Mouse (Mus musculus): Measurements from ENCODE around the gene Cox6a2.
A peak's percentile ranks its signal among the peaks of the same experiment; 100 is the strongest.

Gene Cox6a2

DNA sequence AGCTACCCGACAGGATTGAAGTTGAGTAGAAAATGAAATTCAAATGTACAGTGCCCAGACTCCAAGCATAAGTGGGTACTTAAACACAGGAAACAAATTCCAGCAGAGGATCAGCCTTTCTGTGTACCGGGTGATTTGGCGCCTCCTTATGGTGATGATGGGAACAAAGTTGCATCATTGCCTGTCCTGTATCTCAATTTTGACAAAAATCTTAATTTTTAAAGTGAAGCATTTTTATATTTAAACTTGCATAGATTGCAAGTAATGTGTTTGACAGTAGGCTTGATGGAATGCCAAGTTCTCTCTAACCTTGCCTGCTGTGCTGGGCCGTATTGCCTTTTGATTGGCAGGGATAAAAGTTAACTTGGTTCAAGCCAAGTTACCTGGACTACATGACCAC, 32.8 kb upstream of the Cox6a2 start:
- H3K27me3 ChIP-seq (ENCODE audit: control insufficient read depth, insufficient read depth, low read length, poor library complexity, severe bottlenecking) = no peaks in the 10 kb centered on the region
- H3K36me3 ChIP-seq (ENCODE audit: control insufficient read depth, insufficient read depth, low read length, poor library complexity, severe bottlenecking) = peaks cover 11% of the 10 kb centered on the region
- DNase-seq (ENCODE audit: low read depth, low spot score) = peak; percentile 68

DNA sequence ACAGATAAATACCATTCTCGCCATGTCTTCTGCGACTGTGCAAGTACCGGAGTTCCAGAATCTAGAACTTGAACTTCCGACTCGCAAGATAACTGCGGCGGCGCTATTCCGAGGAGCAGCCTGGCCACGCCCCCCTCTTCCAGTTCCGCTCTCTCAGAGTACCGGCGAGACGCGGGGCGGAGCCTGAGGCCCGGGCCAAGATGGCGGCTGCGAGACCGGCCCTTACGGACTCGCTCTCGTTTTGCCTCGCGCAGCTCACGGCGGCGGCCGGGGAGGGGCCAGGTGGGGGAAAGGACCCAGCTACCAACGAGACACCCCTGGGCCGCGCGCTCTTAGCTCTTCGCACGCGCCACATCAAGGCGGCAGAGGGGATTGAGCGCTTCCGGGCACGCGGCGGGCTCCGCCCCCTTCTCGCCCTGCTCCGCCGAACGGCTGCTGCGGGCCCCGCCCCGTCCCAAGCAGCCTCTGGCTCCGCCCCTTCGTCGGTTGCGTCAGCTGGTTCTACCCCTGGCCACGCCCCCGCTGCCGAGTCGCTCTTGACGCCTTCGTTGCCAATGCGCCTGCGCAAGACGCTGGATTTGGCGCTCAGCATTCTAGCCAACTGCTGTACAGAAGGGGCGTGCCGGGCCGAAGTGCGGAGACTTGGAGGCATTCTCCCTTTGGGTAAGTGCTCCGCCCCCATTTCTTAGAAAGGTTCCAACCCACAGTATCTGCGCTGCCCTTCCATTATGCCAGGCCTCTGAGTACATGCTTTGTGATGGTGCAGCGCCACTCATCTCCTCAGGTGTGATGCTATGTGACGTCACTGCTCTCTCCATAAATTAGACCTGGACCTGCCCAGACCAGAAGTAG, 32.0 kb upstream of the Cox6a2 start, which contains the start of gene 9130023H24Rik:
Gene 9130023H24Rik (minus strand): TSS at position 105 of the 852 bp plus-strand sequence.
- Histone ChIP-seq H3K27me3 (ENCODE audit: control insufficient read depth, insufficient read depth, low read length, poor library complexity, severe bottlenecking) (no peaks in the 10 kb centered on the region), H3K36me3 (ENCODE audit: control insufficient read depth, insufficient read depth, low read length, poor library complexity, severe bottlenecking) (peaks cover 10% of the 10 kb centered on the region)
- peak; percentile 100 for DNase-seq (ENCODE audit: low read depth, low spot score)

DNA sequence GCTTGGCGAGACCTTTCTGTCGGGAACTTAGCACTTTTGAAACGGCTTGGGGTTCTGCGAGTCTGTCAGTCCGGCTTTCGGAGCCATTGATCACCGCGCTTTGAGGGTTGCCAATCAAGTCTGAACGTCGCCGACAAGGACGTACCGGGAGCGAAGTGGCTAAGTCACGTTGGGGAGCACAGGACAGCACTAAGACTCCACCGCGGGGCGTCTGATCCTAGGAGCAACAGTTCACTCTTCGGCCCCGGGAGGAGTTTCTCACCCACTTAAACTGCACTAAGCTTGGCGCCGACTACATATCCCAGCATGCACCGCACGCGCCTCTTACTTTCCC, 31.4 kb upstream of the Cox6a2 start:
- no peaks in the 10 kb centered on the region for H3K27me3 ChIP-seq (ENCODE audit: control insufficient read depth, insufficient read depth, low read length, poor library complexity, severe bottlenecking)
- peaks cover 9% of the 10 kb centered on the region for H3K36me3 ChIP-seq (ENCODE audit: control insufficient read depth, insufficient read depth, low read length, poor library complexity, severe bottlenecking)
- DNase-seq (ENCODE audit: low read depth, low spot score) = no peak

DNA sequence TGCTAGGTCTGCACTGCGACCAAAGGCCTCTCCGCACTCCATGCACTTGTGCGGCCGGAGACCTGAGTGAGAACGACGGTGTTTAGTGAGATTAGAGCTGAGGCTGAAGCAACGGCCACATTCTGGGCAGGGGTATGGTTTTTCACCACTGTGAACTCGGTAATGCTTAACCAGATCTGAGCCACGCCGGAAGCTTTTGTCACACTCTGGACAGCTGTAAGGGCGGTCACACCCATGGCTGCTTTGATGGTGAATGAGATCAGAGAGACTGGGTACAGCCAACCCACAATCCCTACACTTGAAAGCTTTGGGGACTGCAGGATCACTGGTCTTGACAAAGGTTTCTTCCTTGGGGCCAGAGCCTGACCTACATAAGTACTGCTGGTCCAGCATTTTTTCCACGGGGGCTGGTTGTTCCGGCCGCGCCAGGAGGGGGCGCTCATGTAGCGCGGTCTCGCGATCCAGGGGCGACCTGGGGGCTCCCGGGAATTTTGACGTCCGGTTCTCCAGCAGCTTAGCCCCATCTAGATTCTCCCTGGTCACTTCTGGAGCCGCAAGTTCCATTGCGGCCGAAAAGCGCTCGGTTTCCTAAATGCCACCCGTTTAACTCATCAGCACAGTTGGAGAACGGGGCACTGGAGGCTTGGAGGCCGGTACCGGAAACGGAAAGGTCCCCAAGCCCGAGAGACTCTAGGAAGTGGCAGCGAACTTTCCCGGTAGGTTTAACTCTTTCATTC, 30.8 kb upstream of the Cox6a2 start, which contains the start of gene Armc5:
Gene Armc5 (plus strand): TSS at position 487 of the 737 bp plus-strand sequence.
- Histone ChIP-seq H3K27me3 (ENCODE audit: control insufficient read depth, insufficient read depth, low read length, poor library complexity, severe bottlenecking) (no peaks in the 10 kb centered on the region), H3K36me3 (ENCODE audit: control insufficient read depth, insufficient read depth, low read length, poor library complexity, severe bottlenecking) (peaks cover 6% of the 10 kb centered on the region)
- DNase-seq (ENCODE audit: low read depth, low spot score) = peak; percentile 75

DNA sequence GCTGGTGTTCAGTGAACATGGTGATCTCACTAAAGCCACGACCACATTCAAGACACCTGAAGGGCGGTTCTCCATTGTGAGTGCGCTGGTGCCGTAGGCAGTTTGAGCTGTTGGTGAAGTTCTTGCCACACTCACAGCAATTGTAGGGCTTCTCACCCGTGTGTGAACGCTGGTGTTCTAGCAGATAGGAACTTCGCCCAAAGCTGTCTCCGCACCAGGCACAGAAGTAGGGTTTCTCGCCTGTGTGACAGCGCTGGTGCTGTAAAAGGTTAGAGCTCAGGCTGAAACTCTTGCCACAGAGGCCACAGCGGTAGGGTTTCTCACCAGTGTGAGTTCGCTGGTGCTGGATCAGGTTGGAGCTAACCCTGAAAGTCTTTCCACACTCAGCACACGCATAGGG, 30.2 kb upstream of the Cox6a2 start:
- DNase-seq (ENCODE audit: low read depth, low spot score) = no peak
- no peaks in the 10 kb centered on the region for H3K27me3 ChIP-seq (ENCODE audit: control insufficient read depth, insufficient read depth, low read length, poor library complexity, severe bottlenecking)
- peaks cover 4% of the 10 kb centered on the region for H3K36me3 ChIP-seq (ENCODE audit: control insufficient read depth, insufficient read depth, low read length, poor library complexity, severe bottlenecking)

DNA sequence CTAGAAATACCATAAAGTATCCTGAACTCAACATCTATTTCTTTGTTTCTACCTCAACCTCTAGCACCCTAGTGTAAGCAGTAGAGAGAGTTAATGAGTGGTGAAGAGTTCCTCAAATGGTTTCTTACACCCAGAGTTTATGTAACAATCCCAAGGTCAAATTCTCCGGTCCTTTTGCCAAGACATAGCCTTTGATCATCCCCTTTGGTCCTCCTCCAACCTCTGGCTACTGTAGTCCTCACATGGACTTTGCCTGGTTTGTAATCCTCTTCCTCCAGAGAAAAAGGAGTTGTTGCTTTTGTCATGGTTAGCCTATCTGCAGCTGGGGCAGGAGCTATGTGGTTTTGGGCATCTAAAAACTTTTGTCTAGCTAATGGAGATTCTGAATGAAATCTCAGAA, 29.3 kb upstream of the Cox6a2 start:
- Histone ChIP-seq H3K27me3 (ENCODE audit: control insufficient read depth, insufficient read depth, low read length, poor library complexity, severe bottlenecking) (no peaks in the 10 kb centered on the region), H3K36me3 (ENCODE audit: control insufficient read depth, insufficient read depth, low read length, poor library complexity, severe bottlenecking) (peaks cover 3% of the 10 kb centered on the region; the same call in 1 of the 2 replicates)
- no peak for DNase-seq (ENCODE audit: low read depth, low spot score)

DNA sequence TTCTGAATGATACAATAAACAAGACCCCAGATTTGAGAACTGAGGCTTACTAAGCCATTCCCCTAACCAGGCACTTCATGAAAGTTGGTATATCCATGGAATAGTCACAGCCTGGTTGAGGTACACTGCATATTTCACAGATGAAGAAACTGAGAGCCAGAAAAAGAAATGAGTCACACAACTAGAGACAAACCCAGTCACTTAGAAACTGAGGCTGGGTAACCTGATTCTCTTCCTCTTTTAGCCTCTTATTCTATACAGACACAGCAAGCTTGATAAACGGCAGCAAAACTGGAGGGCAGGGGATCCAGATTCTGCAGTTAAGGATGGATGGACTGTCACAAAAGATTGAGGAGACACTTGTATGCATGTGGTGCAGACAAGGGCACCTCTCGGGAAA, 28.6 kb upstream of the Cox6a2 start:
- Histone ChIP-seq H3K27me3 (ENCODE audit: control insufficient read depth, insufficient read depth, low read length, poor library complexity, severe bottlenecking) (no peaks in the 10 kb centered on the region), H3K36me3 (ENCODE audit: control insufficient read depth, insufficient read depth, low read length, poor library complexity, severe bottlenecking) (no peaks in the 10 kb centered on the region)
- DNase-seq (ENCODE audit: low read depth, low spot score) = peak; percentile 17

DNA sequence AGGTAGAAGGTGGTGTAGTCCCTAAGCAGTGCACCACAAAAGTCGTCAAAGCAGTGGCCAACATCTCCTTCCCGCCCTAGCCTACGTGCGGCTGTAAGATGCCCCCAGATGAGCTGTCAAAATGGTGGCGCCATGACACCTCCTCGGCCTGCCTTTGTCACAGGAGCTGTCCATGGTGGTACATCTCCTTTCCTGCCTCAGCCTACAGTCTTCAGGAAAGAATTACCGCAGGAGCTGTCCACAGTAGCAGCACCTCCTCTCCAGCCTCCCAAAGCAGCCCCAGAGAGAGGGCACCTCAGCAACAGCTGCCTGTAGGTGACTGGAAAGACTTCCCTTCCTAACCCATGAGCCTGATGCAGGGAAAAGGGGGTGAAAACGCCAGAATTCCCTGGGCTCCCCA, 25.6 kb upstream of the Cox6a2 start:
- peak; percentile 25 for DNase-seq (ENCODE audit: low read depth, low spot score)
- H3K36me3 ChIP-seq (ENCODE audit: control insufficient read depth, insufficient read depth, low read length, poor library complexity, severe bottlenecking) = no peaks in the 10 kb centered on the region
- no peaks in the 10 kb centered on the region for H3K27me3 ChIP-seq (ENCODE audit: control insufficient read depth, insufficient read depth, low read length, poor library complexity, severe bottlenecking)

DNA sequence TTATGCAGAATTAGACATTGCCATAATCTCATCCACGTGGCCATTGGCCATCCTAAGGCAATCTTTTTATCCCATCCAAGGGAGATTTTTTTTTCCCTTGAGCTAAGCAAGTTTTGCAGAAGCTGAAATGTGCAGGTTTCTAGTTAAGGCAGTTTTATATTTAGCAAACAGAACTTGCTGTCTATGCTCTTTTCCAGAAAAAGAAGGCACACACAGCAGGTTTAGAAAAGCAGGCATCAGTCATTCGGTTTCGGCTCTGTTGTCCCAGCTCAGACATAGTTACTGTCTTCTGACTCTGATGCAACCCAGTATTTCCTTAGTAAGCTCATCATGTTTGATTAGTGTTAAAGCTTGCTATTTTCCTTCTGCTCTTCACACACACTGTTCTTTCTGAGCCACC, 14.7 kb upstream of the Cox6a2 start:
- Histone ChIP-seq H3K27me3 (ENCODE audit: control insufficient read depth, insufficient read depth, low read length, poor library complexity, severe bottlenecking) (no peaks in the 10 kb centered on the region), H3K36me3 (ENCODE audit: control insufficient read depth, insufficient read depth, low read length, poor library complexity, severe bottlenecking) (no peaks in the 10 kb centered on the region)
- no peak for DNase-seq (ENCODE audit: low read depth, low spot score)

DNA sequence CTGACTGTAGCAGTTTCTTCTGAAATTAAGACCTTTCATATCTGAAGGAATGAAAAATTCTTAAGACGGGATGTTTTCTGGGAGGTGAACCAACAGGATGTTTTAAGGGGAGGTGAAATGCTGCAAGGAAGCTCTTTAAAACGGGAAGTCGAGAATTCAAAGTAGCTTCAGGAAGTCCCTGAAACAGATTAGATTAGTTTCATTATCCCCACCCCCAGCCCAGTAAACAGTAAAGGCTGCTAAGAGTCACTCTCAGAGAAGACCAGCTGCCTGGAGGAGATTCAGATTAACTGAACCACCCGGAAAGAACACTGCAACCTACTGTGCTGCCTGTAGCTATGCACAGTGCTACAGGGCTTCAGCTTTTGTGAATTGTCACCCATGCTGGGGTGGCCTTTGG, 13.8 kb upstream of the Cox6a2 start:
- DNase-seq (ENCODE audit: low read depth, low spot score) = no peak
- no peaks in the 10 kb centered on the region for H3K27me3 ChIP-seq (ENCODE audit: control insufficient read depth, insufficient read depth, low read length, poor library complexity, severe bottlenecking)
- no peaks in the 10 kb centered on the region for H3K36me3 ChIP-seq (ENCODE audit: control insufficient read depth, insufficient read depth, low read length, poor library complexity, severe bottlenecking)

DNA sequence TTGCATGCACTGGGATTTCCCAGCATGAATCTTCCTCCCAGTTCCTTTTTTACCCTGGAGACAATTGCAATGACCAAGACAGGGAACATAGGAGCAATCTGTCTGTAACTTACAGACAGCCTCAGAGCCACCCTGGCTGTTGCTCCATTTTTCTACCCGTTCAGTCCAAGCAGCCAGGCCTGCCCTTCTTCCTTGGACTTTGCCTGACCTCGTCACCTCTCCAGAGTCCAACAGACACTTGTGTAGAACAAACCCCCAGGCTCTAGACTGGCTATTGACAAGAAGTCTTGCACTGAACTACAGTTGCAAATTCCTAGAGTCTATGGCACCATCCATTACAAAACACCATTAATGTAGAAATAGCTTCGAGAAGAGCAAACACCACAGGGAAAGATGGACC, 3.6 kb upstream of the Cox6a2 start:
- Histone ChIP-seq H3K27me3 (ENCODE audit: control insufficient read depth, insufficient read depth, low read length, poor library complexity, severe bottlenecking) (no peaks in the 10 kb centered on the region), H3K36me3 (ENCODE audit: control insufficient read depth, insufficient read depth, low read length, poor library complexity, severe bottlenecking) (no peaks in the 10 kb centered on the region)
- DNase-seq (ENCODE audit: low read depth, low spot score) = no peak

DNA sequence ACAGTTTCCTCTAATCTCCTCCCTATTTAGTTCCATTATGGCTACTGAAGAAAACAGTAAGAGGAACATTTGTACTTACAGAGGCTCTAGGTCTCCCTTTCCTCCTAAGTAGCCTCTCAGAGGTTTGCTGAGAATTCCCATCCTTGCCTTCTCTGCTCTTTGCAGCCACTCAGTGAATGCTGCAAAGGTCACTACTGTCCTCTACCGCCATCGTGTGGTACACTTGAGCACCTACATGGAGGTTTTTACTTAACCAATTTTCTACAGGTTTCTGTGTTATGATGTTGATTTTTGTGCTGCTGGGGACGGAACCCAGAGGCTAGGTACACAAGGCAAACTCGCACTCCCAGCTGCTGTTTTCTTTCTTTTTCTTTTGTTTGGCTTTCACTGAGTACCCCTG, 2.0 kb upstream of the Cox6a2 start:
- H3K27me3 ChIP-seq (ENCODE audit: control insufficient read depth, insufficient read depth, low read length, poor library complexity, severe bottlenecking) = no peaks in the 10 kb centered on the region
- no peaks in the 10 kb centered on the region for H3K36me3 ChIP-seq (ENCODE audit: control insufficient read depth, insufficient read depth, low read length, poor library complexity, severe bottlenecking)
- peak; percentile 82 for DNase-seq (ENCODE audit: low read depth, low spot score)

DNA sequence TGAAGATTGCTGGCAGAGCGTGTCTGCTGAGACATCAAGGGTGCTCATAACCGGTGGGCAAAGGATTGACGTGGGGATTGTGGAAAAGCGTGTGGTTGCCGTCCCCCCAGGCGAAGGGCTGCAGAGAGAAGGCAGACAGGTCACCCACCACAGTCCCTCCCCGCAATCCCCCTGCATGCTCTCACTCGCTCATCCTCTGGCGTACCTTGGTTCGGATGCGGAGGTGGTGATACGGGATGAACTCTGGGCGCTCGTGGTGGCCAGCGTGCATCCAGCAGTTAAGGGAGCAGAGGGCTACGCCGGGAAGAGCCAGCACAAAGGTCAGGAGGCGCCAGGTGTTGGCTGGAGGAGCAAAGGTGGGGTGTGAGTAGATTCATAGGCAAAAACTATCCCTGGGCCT, 492 bp downstream of the Cox6a2 start:
- no peaks in the 10 kb centered on the region for H3K36me3 ChIP-seq (ENCODE audit: control insufficient read depth, insufficient read depth, low read length, poor library complexity, severe bottlenecking)
- no peaks in the 10 kb centered on the region for H3K27me3 ChIP-seq (ENCODE audit: control insufficient read depth, insufficient read depth, low read length, poor library complexity, severe bottlenecking)
- DNase-seq (ENCODE audit: low read depth, low spot score) = no peak

DNA sequence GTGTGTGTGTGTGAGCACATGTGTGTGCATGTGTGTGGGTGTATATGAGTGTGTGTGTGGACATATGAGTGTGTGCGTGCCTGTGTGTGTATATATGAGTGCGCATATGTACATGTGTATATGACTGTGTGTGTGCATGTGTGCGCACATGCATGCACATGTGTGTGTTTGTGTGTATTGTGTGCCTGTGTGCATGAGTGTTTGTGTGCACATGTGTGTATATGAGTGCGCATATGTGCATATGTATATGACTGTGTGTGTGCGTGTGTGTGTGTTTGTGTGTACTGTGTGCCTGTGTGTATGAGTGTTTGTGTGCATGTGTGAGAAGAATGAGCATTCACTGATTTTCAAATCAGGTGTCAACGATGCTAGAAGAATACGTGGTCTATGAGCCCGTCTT, 2.0 kb downstream of the Cox6a2 start:
- no peaks in the 10 kb centered on the region for H3K27me3 ChIP-seq (ENCODE audit: control insufficient read depth, insufficient read depth, low read length, poor library complexity, severe bottlenecking)
- no peaks in the 10 kb centered on the region for H3K36me3 ChIP-seq (ENCODE audit: control insufficient read depth, insufficient read depth, low read length, poor library complexity, severe bottlenecking)
- DNase-seq (ENCODE audit: low read depth, low spot score) = no peak

DNA sequence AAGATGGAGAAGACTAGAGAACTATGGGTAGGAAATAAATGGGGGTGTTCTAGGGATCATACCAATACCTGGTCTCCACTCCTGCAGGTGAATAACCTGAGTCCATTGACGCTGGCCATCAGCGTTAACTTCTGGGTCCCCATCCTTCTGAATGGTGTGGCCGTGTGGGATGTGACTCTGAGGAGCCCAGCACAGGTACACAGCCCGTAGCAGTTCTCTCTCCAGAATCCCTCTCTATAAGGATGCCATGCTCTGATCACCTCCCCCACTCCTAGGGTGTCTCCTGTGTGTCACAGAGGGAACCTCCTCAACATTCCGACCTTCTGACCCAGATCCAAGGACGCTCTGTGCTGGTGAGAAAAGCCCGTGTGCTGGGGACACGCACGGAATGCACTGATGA, 3.1 kb downstream of the Cox6a2 start:
- no peak for DNase-seq (ENCODE audit: low read depth, low spot score)
- Histone ChIP-seq H3K36me3 (ENCODE audit: control insufficient read depth, insufficient read depth, low read length, poor library complexity, severe bottlenecking) (no peaks in the 10 kb centered on the region), H3K27me3 (ENCODE audit: control insufficient read depth, insufficient read depth, low read length, poor library complexity, severe bottlenecking) (no peaks in the 10 kb centered on the region)

Measured in splenic B cell, adult 2 months (primary cell).